Mouse (Mus musculus) MEL (cell line): ENCODE measurements at regions not wholly inside any gene's neighbourhood (a gene's known extent, or its start where the extent isn't known, plus 50 kb on each side); places are given as distances from the start of the nearest gene placed in this dataset.

Source experiments
- DNase-seq: peaks from one replicate; pipeline ENCODE4 v3.0.0; 2011; ENCODE audit warnings: low read depth, low spot score
- H3K27ac ChIP-seq: 2 replicates; pipeline ENCODE4 v1.5.1; 2012; ENCODE audit warnings: low read depth, mild to moderate bottlenecking, control low read depth, low read length, moderate library complexity; ENCODE audit not compliant: control insufficient read depth
- H3K27me3 ChIP-seq, 2 experiments: fragments of 150-350 bp in 1 of 2; sonication (generic) in 1 of 2; 2 replicates each; pipeline ENCODE4 v1.6.1; 2012; ENCODE audit warnings: low read length in 2 of 2, mild to moderate bottlenecking in 2 of 2, improper control_type of control experiment in 1 of 2, moderate library complexity in 1 of 2; ENCODE audit not compliant: insufficient read depth in 2 of 2, control insufficient read depth in 1 of 2
- H3K36me3 ChIP-seq, 2 experiments: 2 replicates each; pipeline ENCODE4 v1.6.1; 2012 to 2014; ENCODE audit warnings: low read length in 2 of 2, improper control_type of control experiment in 1 of 2, inconsistent platforms in 1 of 2, mild to moderate bottlenecking in 1 of 2; ENCODE audit not compliant: insufficient read depth in 2 of 2, control insufficient read depth in 1 of 2
- H3K4me1 ChIP-seq, 2 experiments: fragments of 150-350 bp in 1 of 2; sonication (generic) in 1 of 2; 2 replicates each; pipeline ENCODE4 v1.6.1; 2012; ENCODE audit warnings: low read length in 2 of 2, improper control_type of control experiment in 1 of 2, mild to moderate bottlenecking in 1 of 2; ENCODE audit not compliant: insufficient read depth in 2 of 2, control insufficient read depth in 1 of 2
- H3K4me3 ChIP-seq, 2 experiments: fragments of 150-350 bp in 1 of 2; sonication (generic) in 1 of 2; 2 replicates each; pipeline ENCODE4 v1.5.1; 2012; ENCODE audit warnings: low read depth in 2 of 2, low read length in 2 of 2, mild to moderate bottlenecking in 2 of 2, moderate library complexity in 2 of 2, control low read depth in 1 of 2, improper control_type of control experiment in 1 of 2; ENCODE audit not compliant: control insufficient read depth in 1 of 2, insufficient read depth in 1 of 2
- H3K79me2 ChIP-seq: 2 replicates; pipeline ENCODE4 v1.6.1; 2012; ENCODE audit warnings: mild to moderate bottlenecking, low read length, moderate library complexity; ENCODE audit not compliant: control insufficient read depth, poor library complexity, insufficient read depth
- H3K9ac ChIP-seq: 2 replicates; pipeline ENCODE4 v1.6.1; 2012; ENCODE audit warnings: low read depth, mild to moderate bottlenecking, control low read depth, low read length, moderate library complexity; ENCODE audit not compliant: control insufficient read depth, poor library complexity, severe bottlenecking
- H3K9me3 ChIP-seq: fragments of 150-350 bp; sonication (generic); replicated peaks from 2 replicates; pipeline ENCODE4 v1.6.1; 2012; ENCODE audit warnings: mild to moderate bottlenecking, low read length, improper control_type of control experiment, moderate library complexity; ENCODE audit not compliant: insufficient read depth
- CHD2 ChIP-seq: IDR thresholded peaks from 2 replicates; pipeline ENCODE4 v1.6.1; 2011; ENCODE audit warnings: low read length, improper control_type of control experiment
- ELF1 ChIP-seq: IDR thresholded peaks from 2 replicates; pipeline ENCODE4 v1.6.1; 2014; ENCODE audit warnings: low read depth, mild to moderate bottlenecking, inconsistent platforms, low read length, improper control_type of control experiment, moderate library complexity
- GATA1 ChIP-seq: IDR thresholded peaks from 2 replicates; pipeline ENCODE4 v1.6.1; 2011; ENCODE audit warnings: low read depth, low read length, improper control_type of control experiment
- HCFC1 ChIP-seq: IDR thresholded peaks from 2 replicates; pipeline ENCODE4 v1.6.1; 2012; ENCODE audit warnings: low read depth, mild to moderate bottlenecking, inconsistent platforms, low read length, improper control_type of control experiment, moderate library complexity
- JUND ChIP-seq: IDR thresholded peaks from 2 replicates; pipeline ENCODE4 v1.6.1; 2011; ENCODE audit warnings: low read depth, mild to moderate bottlenecking, improper control_type of control experiment, low read length
- KAT2A ChIP-seq: conservative IDR thresholded peaks from 2 replicates; pipeline ENCODE4 v1.6.1; 2012; ENCODE audit warnings: low read depth, low read length, improper control_type of control experiment, inconsistent platforms
- MAX ChIP-seq: IDR thresholded peaks from 2 replicates; pipeline ENCODE4 v1.6.1; 2011; ENCODE audit warnings: low read length, improper control_type of control experiment
- MAZ ChIP-seq: IDR thresholded peaks from 2 replicates; pipeline ENCODE4 v1.6.1; 2012; ENCODE audit warnings: low read depth, mild to moderate bottlenecking, inconsistent platforms, low read length, improper control_type of control experiment
- MEF2A ChIP-seq: IDR thresholded peaks from 2 replicates; pipeline ENCODE4 v1.6.1; 2014; ENCODE audit warnings: low read depth, mild to moderate bottlenecking, inconsistent platforms, low read length, improper control_type of control experiment; ENCODE audit not compliant: poor library complexity, insufficient replicate concordance, severe bottlenecking; ENCODE audit errors: extremely low read depth
- NELFE ChIP-seq: IDR thresholded peaks from 2 replicates; pipeline ENCODE4 v1.6.1; 2011; ENCODE audit warnings: low read depth, low read length, improper control_type of control experiment
- NRF1 ChIP-seq: IDR thresholded peaks from 2 replicates; pipeline ENCODE4 v1.6.1; 2014; ENCODE audit warnings: low read depth, mild to moderate bottlenecking, inconsistent platforms, low read length, improper control_type of control experiment, moderate library complexity; ENCODE audit not compliant: poor library complexity, insufficient read depth, severe bottlenecking
- POLR2A ChIP-seq, 2 experiments: IDR thresholded peaks; 2 replicates each; pipeline ENCODE4 v1.6.1; 2011 to 2012; ENCODE audit warnings: low read length in 2 of 2, mild to moderate bottlenecking in 2 of 2, control low read depth in 1 of 2, improper control_type of control experiment in 1 of 2, low read depth in 1 of 2, moderate library complexity in 1 of 2; ENCODE audit not compliant: control insufficient read depth in 1 of 2, insufficient read depth in 1 of 2, poor library complexity in 1 of 2
- RCOR1 ChIP-seq: IDR thresholded peaks from 2 replicates; pipeline ENCODE4 v1.6.1; 2012; ENCODE audit warnings: low read depth, mild to moderate bottlenecking, inconsistent platforms, low read length, improper control_type of control experiment
- TAL1 ChIP-seq: IDR thresholded peaks from 2 replicates; pipeline ENCODE4 v1.6.1; 2012; ENCODE audit warnings: mild to moderate bottlenecking, inconsistent platforms, low read length, moderate library complexity, mixed read lengths
- TCF12 ChIP-seq: IDR thresholded peaks from 2 replicates; pipeline ENCODE4 v1.6.1; 2014; ENCODE audit warnings: low read depth, mild to moderate bottlenecking, inconsistent platforms, low read length, improper control_type of control experiment, moderate library complexity
- ZC3H11A ChIP-seq: IDR thresholded peaks from 2 replicates; pipeline ENCODE4 v1.6.1; 2012; ENCODE audit warnings: low read depth, mild to moderate bottlenecking, inconsistent platforms, low read length, improper control_type of control experiment
- ZMIZ1 ChIP-seq: IDR thresholded peaks from 2 replicates; pipeline ENCODE4 v1.6.1; 2012; ENCODE audit warnings: low read depth, mild to moderate bottlenecking, inconsistent platforms, low read length, improper control_type of control experiment, moderate library complexity

GRCm38 (mm10) chr17:68103346-68103745 lies 99.4 kb upstream of the Arhgap28 start:
- Histone ChIP-seq H3K9me3 (no peaks in the 10 kb centered on the region), H3K9ac (no peak overlapping the region), H3K79me2 (no peaks in the 10 kb centered on the region), H3K27ac (no peak overlapping the region)
- TF ChIP-seq NRF1 (no peak), POLR2A (IDR thresholded peaks at IDR 0.05; ENCODE audit: control insufficient read depth in 1 of 2, insufficient read depth in 1 of 2, low read depth in 1 of 2, low read length in 2 of 2, poor library complexity in 1 of 2) (no peak), MAZ (no peak), TCF12 (no peak), ZC3H11A (no peak), MEF2A (no peak), JUND (no peak), HCFC1 (no peak), KAT2A (no peak), TAL1 (no peak), ELF1 (no peak), GATA1 (no peak), CHD2 (no peak), NELFE (no peak)
- TF ChIP-seq, all 39 proteins: peak for 0
- no peak for DNase-seq
- Histone ChIP-seq H3K4me3 (no peak overlapping the region), H3K36me3 (no peaks in the 10 kb centered on the region), H3K4me1 (no peaks in the 10 kb centered on the region), H3K27me3 (no peaks in the 10 kb centered on the region)

GRCm38 (mm10) chr17:68106366-68106765 lies 102.4 kb upstream of the Arhgap28 start:
- H3K4me1 ChIP-seq: no peaks in the 10 kb centered on the region
- TF ChIP-seq POLR2A (IDR thresholded peaks at IDR 0.05; ENCODE audit: control insufficient read depth in 1 of 2, insufficient read depth in 1 of 2, low read depth in 1 of 2, low read length in 2 of 2, poor library complexity in 1 of 2) (no peak), MAX (no peak), MAZ (no peak), CHD2 (no peak), TAL1 (no peak), ZMIZ1 (no peak), JUND (no peak), TCF12 (no peak), ELF1 (no peak), RCOR1 (no peak)
- DNase-seq: no peak
- H3K4me3 ChIP-seq: no peak overlapping the region
- H3K27me3 ChIP-seq: no peaks in the 10 kb centered on the region
- H3K9me3 ChIP-seq: no peaks in the 10 kb centered on the region
- H3K27ac ChIP-seq: no peak overlapping the region
- no peak overlapping the region for H3K9ac ChIP-seq
- no peaks in the 10 kb centered on the region for H3K36me3 ChIP-seq
- no peaks in the 10 kb centered on the region for H3K79me2 ChIP-seq
